Mouse (Mus musculus): Measurements from ENCODE around the gene Sp7. TPM values are rescaled to one million over a fixed set of nuclear protein-coding genes. Genes with fewer than 3 reads are reported as not detected.
A peak's percentile ranks its signal among the peaks of the same experiment; 100 is the strongest.

Gene Sp7
- total RNA-seq, 2 experiments from 2014 or later: 0.27 to 0.61 TPM

GRCm38 (mm10) chr15:102356501-102357325, 10.3 kb downstream of the Sp7 start:
- DNase-seq (ENCODE audit: extremely low spot score in 1 of 2, low spot score in 2 of 2): no peak
- H3K27ac ChIP-seq: peak overlapping the region; percentile 85; the same call in 1 of the 2 replicates
- H3K4me3 ChIP-seq: no peak overlapping the region
- intact Hi-C loops (cut with DNase I): no loop called here
- TF ChIP-seq CTCF (IDR thresholded peaks at IDR 0.05): no peak

GRCm38 (mm10) chr15:102355871-102356441, 11.0 kb downstream of the Sp7 start:
- DNase-seq (ENCODE audit: extremely low spot score in 1 of 2, low spot score in 2 of 2): peak in 1 of 2 experiments; percentile 44
- intact Hi-C loops (cut with DNase I): loop anchor here (1.0 kb wide), 1 partner anchor 21 kb away; no protein-coding TSS in a partner anchor
- H3K4me3 ChIP-seq: peak overlapping the region; percentile 55
- no peak for TF ChIP-seq CTCF (IDR thresholded peaks at IDR 0.05)
- H3K27ac ChIP-seq: peak overlapping the region; percentile 85

GRCm38 (mm10) chr15:102355134-102355870, 11.7 kb downstream of the Sp7 start:
- Histone ChIP-seq H3K4me3 (peak overlapping the region; percentile 55), H3K27ac (peak overlapping the region; percentile 85)
- peak; percentile 36 for TF ChIP-seq CTCF (IDR thresholded peaks at IDR 0.05)
- intact Hi-C loops (cut with DNase I): loop anchor here (1.0 kb wide), 1 partner anchor 22 kb away; no protein-coding TSS in a partner anchor
- DNase-seq (ENCODE audit: extremely low spot score in 1 of 2, low spot score in 2 of 2): peak in 1 of 2 experiments; percentile 26

- intact Hi-C loops (cut with DNase I): no loop called here
- Histone ChIP-seq H3K4me3 (no peak overlapping the region), H3K27ac (no peak overlapping the region)
- TF ChIP-seq CTCF (IDR thresholded peaks at IDR 0.05): no peak; the same call in 1 of the 2 replicates
- no peak for DNase-seq (ENCODE audit: extremely low spot score in 1 of 2, low spot score in 2 of 2)
Measured at GRCm38 (mm10) chr15:102353986-102354385, 13.0 kb downstream of the Sp7 start.

GRCm38 (mm10) chr15:102352177-102352576, 14.8 kb downstream of the Sp7 start:
- no peak overlapping the region for H3K4me3 ChIP-seq
- no peak for DNase-seq (ENCODE audit: extremely low spot score in 1 of 2, low spot score in 2 of 2)
- intact Hi-C loops (cut with DNase I): no loop called here
- TF ChIP-seq CTCF (IDR thresholded peaks at IDR 0.05): no peak; the same call in none of the 2 replicates
- H3K27ac ChIP-seq: no peak overlapping the region

- peak overlapping the region; percentile 76 for H3K27ac ChIP-seq
- H3K4me3 ChIP-seq: peak overlapping the region; percentile 74
- no peak for TF ChIP-seq CTCF (IDR thresholded peaks at IDR 0.05)
- intact Hi-C loops (cut with DNase I): no loop called here
- DNase-seq (ENCODE audit: extremely low spot score in 1 of 2, low spot score in 2 of 2): no peak
Measured at GRCm38 (mm10) chr15:102350942-102351291, 16.1 kb downstream of the Sp7 start.

- DNase-seq (ENCODE audit: extremely low spot score in 1 of 2, low spot score in 2 of 2): peak; percentile 95 to 96
- peak within 1 kb of the TSS; percentile 76 for H3K27ac ChIP-seq
- intact Hi-C loops (cut with DNase I): no loop called here
- peak within 1 kb of the TSS; percentile 74 for H3K4me3 ChIP-seq
- peak; percentile 95 for TF ChIP-seq CTCF (IDR thresholded peaks at IDR 0.05)
Measured at GRCm38 (mm10) chr15:102350138-102350941, 16.6 kb downstream of the Sp7 start, which contains the start of gene Aaas. Aaas (minus strand) TSS chr15:102350771.

GRCm38 (mm10) chr15:102346444-102346843, 20.5 kb downstream of the Sp7 start:
- DNase-seq (ENCODE audit: extremely low spot score in 1 of 2, low spot score in 2 of 2): no peak
- Histone ChIP-seq H3K4me3 (no peak overlapping the region), H3K27ac (no peak overlapping the region)
- intact Hi-C loops (cut with DNase I): no loop called here
- no peak for TF ChIP-seq CTCF (IDR thresholded peaks at IDR 0.05)

- intact Hi-C loops (cut with DNase I): loop anchor here (5.0 kb wide), 1 partner anchor 33 kb away; no protein-coding TSS in a partner anchor
- no peak for DNase-seq (ENCODE audit: extremely low spot score in 1 of 2, low spot score in 2 of 2)
- no peak overlapping the region for H3K4me3 ChIP-seq
- TF ChIP-seq CTCF (IDR thresholded peaks at IDR 0.05): no peak
- H3K27ac ChIP-seq: no peak overlapping the region
Measured at GRCm38 (mm10) chr15:102344490-102344889, 22.5 kb downstream of the Sp7 start.

- TF ChIP-seq CTCF (IDR thresholded peaks at IDR 0.05): peak; percentile 71
- intact Hi-C loops (cut with DNase I): loop anchor here (5.0 kb wide), 1 partner anchor 36 kb away; no protein-coding TSS in a partner anchor
- DNase-seq (ENCODE audit: extremely low spot score in 1 of 2, low spot score in 2 of 2): no peak
- Histone ChIP-seq H3K27ac (no peak overlapping the region), H3K4me3 (no peak overlapping the region)
Measured at GRCm38 (mm10) chr15:102341580-102341979, 25.4 kb downstream of the Sp7 start.

- intact Hi-C loops (cut with DNase I): loop anchor here (5.0 kb wide), 1 partner anchor 38 kb away; no protein-coding TSS in a partner anchor
- TF ChIP-seq CTCF (IDR thresholded peaks at IDR 0.05): no peak
- DNase-seq (ENCODE audit: extremely low spot score in 1 of 2, low spot score in 2 of 2): no peak
- H3K4me3 ChIP-seq: no peak overlapping the region
- H3K27ac ChIP-seq: no peak overlapping the region
Measured at GRCm38 (mm10) chr15:102339612-102340011, 27.4 kb downstream of the Sp7 start.

All from left cerebral cortex, adult 2 months (tissue).